Mouse (Mus musculus) thymus, postnatal 10 days (tissue): ENCODE results near the gene Znhit6.

ENCODE experiments used
- DNase-seq, 2 experiments: peaks; one replicate each; pipeline ENCODE4 v3.0.0; 2021; ENCODE audit warnings: low spot score in 2 of 2

Znhit6 gene

DNA sequence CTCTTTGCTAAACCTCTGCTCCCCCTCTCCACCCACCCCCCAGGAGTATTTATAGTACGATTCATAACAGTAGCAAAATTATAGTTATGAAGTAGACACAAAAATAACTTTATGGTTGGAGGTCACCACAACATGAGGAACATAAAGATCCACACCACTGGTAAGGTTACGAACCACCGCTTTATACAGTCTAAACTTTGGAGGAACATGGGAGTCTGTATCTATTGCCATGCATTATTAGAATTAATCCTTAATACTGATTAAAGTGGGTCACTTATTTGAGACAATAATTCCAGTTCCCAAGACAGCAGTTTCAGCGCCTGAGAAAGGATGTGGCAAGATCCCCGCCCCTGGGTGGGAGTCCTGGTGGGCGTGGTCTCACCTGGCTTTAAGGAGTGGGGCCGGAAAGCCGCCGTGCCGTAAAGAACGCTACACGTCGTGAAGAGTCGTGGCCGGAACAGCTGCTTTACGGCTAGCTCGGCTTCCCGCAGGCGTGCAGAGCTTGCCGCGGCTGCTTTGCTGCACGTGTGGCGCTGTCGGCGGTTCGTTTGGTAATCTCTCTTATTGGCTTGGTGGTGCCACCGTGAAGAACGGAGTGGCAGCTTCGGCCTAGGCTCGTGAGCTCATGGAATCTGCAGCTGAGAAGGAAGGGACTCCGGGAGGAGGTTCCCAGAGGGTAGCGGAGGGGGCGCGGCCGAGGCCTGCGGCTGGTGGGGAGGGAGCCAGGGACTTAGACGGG, at the start of gene Znhit6:
Znhit6 (plus strand) TSS at position 463 of the 739 bp plus-strand sequence.
- peak; percentile 88 to 91 for DNase-seq

GRCm38 (mm10) chr3:145537870-145538269, 38.1 kb upstream of the Znhit6 start:
- DNase-seq = no peak

GRCm38 (mm10) chr3:145548441-145549415, 27.3 kb upstream of the Znhit6 start:
- DNase-seq = no peak

- DNase-seq = no peak
These were observed 25.8 kb upstream of the Znhit6 start for GRCm38 (mm10) chr3:145550216-145550615.

GRCm38 (mm10) chr3:145554388-145554787, 21.6 kb upstream of the Znhit6 start:
- DNase-seq = no peak

- no peak for DNase-seq
These were observed 19.8 kb upstream of the Znhit6 start for GRCm38 (mm10) chr3:145556206-145556605.

GRCm38 (mm10) chr3:145559675-145560074, 16.3 kb upstream of the Znhit6 start:
- no peak for DNase-seq

GRCm38 (mm10) chr3:145560117-145560516, 15.9 kb upstream of the Znhit6 start:
- no peak for DNase-seq

DNA sequence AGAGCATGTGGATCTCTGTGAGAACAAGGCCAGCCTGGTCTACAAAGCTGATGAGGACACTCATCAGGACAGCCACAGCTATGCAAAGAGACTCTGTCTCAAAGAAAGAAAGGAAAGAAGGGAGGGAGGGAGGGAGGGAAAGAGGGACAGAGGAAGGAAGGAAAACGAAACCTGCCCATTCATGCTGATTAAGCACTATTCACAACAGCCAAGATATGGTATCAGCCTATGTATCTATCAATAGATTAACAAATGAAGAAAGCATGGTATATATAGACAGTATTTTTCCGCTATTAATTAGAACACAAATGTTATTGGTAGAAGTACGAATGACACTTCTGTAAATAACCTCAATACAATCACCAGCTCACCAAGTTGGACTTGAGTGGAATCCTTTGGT, 1.5 kb upstream of the Znhit6 start:
- no peak for DNase-seq

- no peak for DNase-seq
These were observed 665 bp upstream of the Znhit6 start for GRCm38 (mm10) chr3:145575340-145575739.

DNA sequence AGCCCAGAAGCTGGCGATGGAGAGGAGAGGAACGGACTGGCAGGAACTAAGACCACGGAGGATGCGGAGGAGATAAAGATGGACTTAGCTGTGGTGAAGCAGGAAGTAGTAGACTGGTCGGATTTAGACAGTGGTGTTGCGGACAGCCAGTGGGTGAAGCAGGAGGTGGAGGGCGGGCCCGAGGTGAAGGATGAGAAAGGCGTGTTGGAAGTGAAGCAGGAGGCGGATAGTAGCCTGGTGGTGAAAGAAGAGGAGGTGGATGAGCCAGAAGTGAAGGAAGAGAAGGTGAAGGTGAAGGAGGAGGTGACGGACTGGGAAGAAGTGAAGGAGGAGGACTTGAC, 447 bp downstream of the Znhit6 start:
- no peak for DNase-seq

DNA sequence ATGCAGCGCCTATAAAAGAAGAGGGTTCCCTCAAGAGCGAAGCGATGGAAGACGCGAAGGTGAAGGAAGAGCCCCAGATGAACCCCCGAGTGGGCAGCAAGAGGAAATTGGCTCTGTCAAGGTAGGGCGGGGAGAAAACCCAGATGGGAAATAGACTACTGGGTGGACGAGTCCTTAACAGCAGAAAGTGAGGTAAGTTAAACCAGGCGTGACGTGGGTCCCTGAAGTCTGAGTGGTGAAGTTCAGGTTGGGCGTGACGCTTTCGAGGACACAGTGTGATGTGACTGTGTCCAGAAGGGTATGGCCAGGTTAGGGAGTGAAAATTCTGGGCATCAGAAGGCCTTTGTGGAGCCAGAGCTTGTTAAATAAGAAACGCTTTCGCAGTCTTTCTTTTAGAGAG, 871 bp downstream of the Znhit6 start:
- no peak for DNase-seq

GRCm38 (mm10) chr3:145583043-145583442, 7.0 kb downstream of the Znhit6 start:
- no peak for DNase-seq

DNA sequence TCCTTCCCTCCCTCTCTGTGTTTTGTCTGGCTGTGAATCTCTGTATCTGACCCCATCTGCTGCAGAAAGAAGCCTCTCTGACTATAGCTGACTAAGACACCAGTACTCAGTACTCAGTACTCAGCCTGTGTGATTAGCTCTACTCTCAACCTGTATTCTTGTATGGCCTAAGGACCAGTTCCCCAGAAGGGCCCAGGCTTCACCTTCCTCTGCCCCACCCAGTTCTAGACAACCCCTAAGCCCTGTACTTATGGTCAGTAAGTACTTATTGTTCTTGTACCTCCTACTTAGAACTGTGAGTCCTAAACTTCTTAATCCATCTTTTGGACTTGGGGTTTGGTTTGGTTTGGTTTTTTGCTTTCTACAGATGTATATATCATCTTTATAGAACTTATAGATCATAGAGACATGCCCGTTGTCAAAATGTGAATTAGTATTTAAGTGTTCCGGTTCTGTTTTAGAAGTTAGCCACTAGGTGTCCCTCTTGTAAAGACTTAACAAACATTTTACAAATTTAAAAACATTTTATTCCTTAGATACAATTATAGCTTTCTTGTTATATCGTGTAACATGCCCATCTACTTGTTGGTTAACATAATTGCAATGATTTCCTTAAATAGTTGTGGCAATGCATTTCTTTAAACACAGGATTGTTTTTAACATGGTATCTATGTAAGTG, 7.7 kb downstream of the Znhit6 start:
- no peak for DNase-seq

DNA sequence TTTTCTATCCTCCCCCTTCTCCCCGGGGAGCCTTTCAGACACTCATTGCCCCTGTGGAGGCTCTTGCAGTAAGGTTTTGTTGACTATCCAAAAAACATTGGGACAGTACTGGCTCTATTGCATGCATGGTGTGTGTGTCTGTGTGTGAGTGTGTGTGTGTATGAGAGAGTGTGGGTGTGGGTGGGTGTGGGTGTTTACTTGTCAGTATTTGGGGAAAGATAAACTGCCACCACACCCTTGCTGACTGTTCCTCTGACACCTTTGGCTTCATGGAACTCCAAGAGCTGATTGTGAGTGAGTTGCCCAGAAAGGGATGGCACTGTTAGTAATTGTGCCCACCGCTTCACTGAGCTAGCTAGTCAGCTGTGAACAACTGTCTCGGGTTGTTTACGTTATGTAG, 14.6 kb downstream of the Znhit6 start:
- DNase-seq = no peak

- DNase-seq = no peak
These were observed 16.0 kb downstream of the Znhit6 start for GRCm38 (mm10) chr3:145591841-145592542.

DNA sequence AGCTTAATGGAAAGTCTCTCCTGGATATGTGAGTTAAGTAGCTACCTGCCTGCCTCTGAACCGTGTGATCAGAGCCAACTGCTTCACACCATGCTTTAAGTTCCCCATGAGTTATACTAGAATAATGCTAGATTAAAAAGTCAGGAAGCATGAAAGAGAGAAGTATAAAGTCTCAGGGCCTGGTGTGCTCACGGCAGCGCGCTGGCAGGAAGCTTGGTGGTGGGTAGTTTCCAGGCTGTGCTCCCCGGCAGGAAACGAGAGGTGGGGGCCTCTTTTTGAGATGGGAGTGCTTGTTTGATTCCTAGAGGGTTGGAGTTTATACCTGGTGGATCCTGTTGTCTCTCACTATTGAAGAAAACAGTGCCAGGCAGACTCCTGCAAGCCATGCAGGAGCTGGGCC, 19.3 kb downstream of the Znhit6 start:
- DNase-seq = no peak

DNA sequence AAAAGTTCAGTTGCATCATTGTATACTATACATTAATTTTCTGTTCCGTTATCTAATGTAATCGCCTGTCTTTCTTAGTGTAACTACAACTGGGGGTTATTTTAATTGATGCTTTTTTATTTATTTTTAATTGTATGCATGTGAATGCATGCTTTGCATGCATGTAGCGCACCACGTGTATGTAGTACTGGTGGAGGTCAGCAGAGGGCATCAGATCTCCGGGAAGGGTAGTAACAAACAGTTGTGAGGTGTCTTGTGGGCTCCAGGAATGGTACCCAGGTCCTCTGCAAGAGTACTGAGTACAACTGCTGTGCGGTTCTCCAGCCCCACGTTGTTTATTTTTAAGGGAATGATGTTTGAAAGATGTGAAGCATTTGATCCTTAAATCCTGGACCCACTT, 23.1 kb downstream of the Znhit6 start:
- DNase-seq = no peak

DNA sequence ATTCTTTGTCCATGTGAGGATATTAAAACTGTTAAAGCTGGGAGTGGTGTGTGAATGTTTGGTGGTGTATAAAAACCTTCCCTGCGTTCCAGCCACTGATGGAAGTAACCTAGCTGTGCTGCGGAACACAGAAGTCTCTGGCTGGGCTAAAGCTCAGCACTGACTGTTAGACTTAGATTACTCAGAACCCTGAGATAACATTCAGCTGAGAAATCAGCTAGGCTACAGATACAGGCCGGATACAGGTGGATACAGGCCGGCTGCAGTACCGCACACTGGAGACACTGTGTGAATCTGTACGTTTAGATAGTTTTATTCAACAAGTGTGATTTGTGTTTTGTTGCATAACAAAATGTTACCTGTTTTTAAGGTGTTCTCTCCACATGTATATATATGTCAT, 24.8 kb downstream of the Znhit6 start:
- no peak for DNase-seq

- DNase-seq = no peak
These were observed 25.3 kb downstream of the Znhit6 start for GRCm38 (mm10) chr3:145601345-145601744.

DNA sequence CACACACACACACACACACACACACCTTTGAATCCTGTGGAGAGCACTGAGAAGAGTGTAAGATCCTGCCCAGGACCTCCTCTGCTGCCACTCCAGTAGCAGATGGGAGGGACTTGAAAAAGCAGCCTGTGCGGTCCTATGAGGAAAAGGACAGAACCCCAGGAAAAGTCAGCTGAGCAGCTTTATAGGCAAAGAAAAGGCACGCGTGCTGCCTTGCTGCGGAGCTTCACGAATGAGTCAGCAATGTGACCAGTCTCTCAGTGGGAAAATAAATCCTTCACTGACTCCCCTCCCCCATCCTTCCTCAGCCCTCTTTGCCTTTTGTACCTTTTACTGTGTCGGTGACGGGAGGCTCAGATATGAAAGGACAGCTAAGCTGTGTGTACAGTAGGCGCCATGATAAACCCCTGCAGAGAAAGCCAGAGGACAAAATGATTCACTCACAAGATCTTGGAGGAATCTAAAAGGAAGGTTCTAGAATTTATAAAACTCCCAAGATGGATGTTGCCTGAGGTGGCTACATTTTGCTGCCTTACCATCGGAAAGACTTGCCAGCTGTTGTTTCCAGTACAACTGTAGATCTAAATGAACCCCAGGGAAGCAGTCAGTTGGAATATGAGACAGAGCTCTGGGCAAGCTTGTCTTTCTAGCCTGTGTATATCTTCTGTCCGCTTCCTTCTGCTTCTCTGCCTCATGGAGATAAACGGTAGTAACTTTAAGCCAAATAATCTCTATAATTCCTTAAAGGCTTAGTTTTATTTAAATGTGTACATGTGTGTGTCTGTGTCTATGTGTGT, 26.6 kb downstream of the Znhit6 start:
- no peak for DNase-seq
